Mouse (Mus musculus): ENCODE measurements around the gene Fam118a. TPM values are rescaled to one million over a fixed set of nuclear protein-coding genes. Genes with fewer than 3 reads are reported as not detected.

Gene Fam118a
- polyA plus RNA-seq, 1 experiment from 2014 or later = 24.2 TPM

GRCm38 (mm10) chr15:84994498-84994897 is 34.2 kb upstream of the Fam118a start:
- Histone ChIP-seq H3K4me2 (replicated peaks) (no peak overlapping the region), H3K9me3 (no peaks in the 10 kb centered on the region), H3K27me3 (0 out of 2 replicates have a peak, but pooled peaks cover 5% of the 10 kb centered on the region), H3K27ac (no peak overlapping the region), H3K4me3 (no peak overlapping the region), H3K36me3 (no peaks in the 10 kb centered on the region), H3K4me1 (no peaks in the 10 kb centered on the region), H3K9ac (no peak overlapping the region)
- 33% methylated on average over 6 of the region's 6 CpGs for WGBS
- no peak for ATAC-seq (ENCODE audit: insufficient number of reproducible peaks, insufficient read depth, low FRiP score, low TSS enrichment)

GRCm38 (mm10) chr15:84995041-84995440 is 33.7 kb upstream of the Fam118a start:
- Histone ChIP-seq H3K9me3 (no peaks in the 10 kb centered on the region), H3K4me2 (replicated peaks) (no peak overlapping the region), H3K4me1 (no peaks in the 10 kb centered on the region), H3K4me3 (no peak overlapping the region), H3K36me3 (no peaks in the 10 kb centered on the region), H3K9ac (no peak overlapping the region), H3K27ac (no peak overlapping the region), H3K27me3 (0 out of 2 replicates have a peak, but pooled peaks cover 5% of the 10 kb centered on the region)
- ATAC-seq (ENCODE audit: insufficient number of reproducible peaks, insufficient read depth, low FRiP score, low TSS enrichment) = no peak
- 28% methylated on average over 6 of the region's 6 CpGs for WGBS

- H3K4me1 ChIP-seq = no peaks in the 10 kb centered on the region
- H3K4me3 ChIP-seq = no peak overlapping the region
- H3K4me2 ChIP-seq (replicated peaks) = no peak overlapping the region
- H3K36me3 ChIP-seq = no peaks in the 10 kb centered on the region
- ATAC-seq (ENCODE audit: insufficient number of reproducible peaks, insufficient read depth, low FRiP score, low TSS enrichment) = no peak
- H3K27ac ChIP-seq = no peak overlapping the region
- no peaks in the 10 kb centered on the region for H3K9me3 ChIP-seq
- no peak overlapping the region for H3K9ac ChIP-seq
- H3K27me3 ChIP-seq = 0 out of 2 replicates have a peak, but pooled peaks cover 5% of the 10 kb centered on the region
- WGBS = 0% methylated on average over 1 of the region's 1 CpGs
Observed at GRCm38 (mm10) chr15:84995967-84996366, 32.8 kb upstream of the Fam118a start.

GRCm38 (mm10) chr15:84997768-84998454 is 30.8 kb upstream of the Fam118a start:
- Histone ChIP-seq H3K9ac (no peak overlapping the region), H3K4me2 (replicated peaks) (no peak overlapping the region), H3K4me1 (no peaks in the 10 kb centered on the region), H3K4me3 (no peak overlapping the region), H3K9me3 (no peaks in the 10 kb centered on the region), H3K36me3 (no peaks in the 10 kb centered on the region), H3K27ac (no peak overlapping the region), H3K27me3 (0 out of 2 replicates have a peak, but pooled peaks cover 7% of the 10 kb centered on the region)
- ATAC-seq (ENCODE audit: insufficient number of reproducible peaks, insufficient read depth, low FRiP score, low TSS enrichment) = no peak
- WGBS = 75% methylated on average over 14 of the region's 14 CpGs

GRCm38 (mm10) chr15:84999911-85000310 is 28.8 kb upstream of the Fam118a start:
- no peak overlapping the region for H3K27ac ChIP-seq
- no peak overlapping the region for H3K4me2 ChIP-seq (replicated peaks)
- no peak overlapping the region for H3K9ac ChIP-seq
- no peaks in the 10 kb centered on the region for H3K36me3 ChIP-seq
- H3K27me3 ChIP-seq = 0 out of 2 replicates have a peak, but pooled peaks cover 7% of the 10 kb centered on the region
- H3K4me1 ChIP-seq = no peaks in the 10 kb centered on the region
- H3K4me3 ChIP-seq = no peak overlapping the region
- no peaks in the 10 kb centered on the region for H3K9me3 ChIP-seq
- no peak for ATAC-seq (ENCODE audit: insufficient number of reproducible peaks, insufficient read depth, low FRiP score, low TSS enrichment)
- 70% methylated on average over 7 of the region's 7 CpGs for WGBS

- WGBS = 17% methylated on average over 29 of the region's 29 CpGs
Observed at GRCm38 (mm10) chr15:85000984-85001982, 27.5 kb upstream of the Fam118a start.

GRCm38 (mm10) chr15:85009666-85010065 is 19.1 kb upstream of the Fam118a start:
- H3K4me1 ChIP-seq = peaks cover 13% of the 10 kb centered on the region
- no peak overlapping the region for H3K4me2 ChIP-seq (replicated peaks)
- WGBS = 72% methylated on average over 8 of the region's 8 CpGs
- no peak overlapping the region for H3K9ac ChIP-seq
- H3K27ac ChIP-seq = no peak overlapping the region
- no peaks in the 10 kb centered on the region for H3K9me3 ChIP-seq
- H3K36me3 ChIP-seq = no peaks in the 10 kb centered on the region
- ATAC-seq (ENCODE audit: insufficient number of reproducible peaks, insufficient read depth, low FRiP score, low TSS enrichment) = no peak
- H3K4me3 ChIP-seq = no peak overlapping the region
- H3K27me3 ChIP-seq = no peaks in the 10 kb centered on the region

More at GRCm38 (mm10) chr15:85000984-85001982, 27.5 kb upstream of the Fam118a start:
- Histone ChIP-seq H3K4me1 (no peaks in the 10 kb centered on the region), H3K36me3 (no peaks in the 10 kb centered on the region), H3K9me3 (no peaks in the 10 kb centered on the region), H3K27ac (no peak overlapping the region), H3K27me3 (0 out of 2 replicates have a peak, but pooled peaks cover 7% of the 10 kb centered on the region), H3K4me2 (replicated peaks) (no peak overlapping the region), H3K9ac (no peak overlapping the region), H3K4me3 (no peak overlapping the region)
- no peak for ATAC-seq (ENCODE audit: insufficient number of reproducible peaks, insufficient read depth, low FRiP score, low TSS enrichment)

- Histone ChIP-seq H3K4me3 (no peak overlapping the region), H3K4me2 (replicated peaks) (0 out of 2 replicates have a peak overlapping the region, but pooled peaks have one; percentile 5), H3K4me1 (peaks cover 17% of the 10 kb centered on the region), H3K36me3 (no peaks in the 10 kb centered on the region), H3K9ac (no peak overlapping the region), H3K27ac (peak overlapping the region; percentile 24; the same call in 1 of the 2 replicates), H3K9me3 (no peaks in the 10 kb centered on the region), H3K27me3 (peaks cover 13% of the 10 kb centered on the region)
- WGBS = 30% methylated on average over 19 of the region's 19 CpGs
- no peak for ATAC-seq (ENCODE audit: insufficient number of reproducible peaks, insufficient read depth, low FRiP score, low TSS enrichment)
Observed at GRCm38 (mm10) chr15:85011895-85012661, 16.7 kb upstream of the Fam118a start.

- H3K36me3 ChIP-seq = no peaks in the 10 kb centered on the region
- 0 out of 2 replicates have a peak overlapping the region, but pooled peaks have one; percentile 24 for H3K27ac ChIP-seq
- H3K9me3 ChIP-seq = no peaks in the 10 kb centered on the region
- H3K4me3 ChIP-seq = no peak overlapping the region
- peaks cover 18% of the 10 kb centered on the region for H3K4me1 ChIP-seq
- WGBS = 55% methylated on average over 2 of the region's 2 CpGs
- H3K4me2 ChIP-seq (replicated peaks) = 0 out of 2 replicates have a peak overlapping the region, but pooled peaks have one; percentile 5
- no peak for ATAC-seq (ENCODE audit: insufficient number of reproducible peaks, insufficient read depth, low FRiP score, low TSS enrichment)
- H3K9ac ChIP-seq = no peak overlapping the region
- H3K27me3 ChIP-seq = peaks cover 19% of the 10 kb centered on the region
Observed at GRCm38 (mm10) chr15:85012662-85013054, 16.1 kb upstream of the Fam118a start.

GRCm38 (mm10) chr15:85015771-85016170 is 13.0 kb upstream of the Fam118a start:
- Histone ChIP-seq H3K4me1 (peaks cover 18% of the 10 kb centered on the region), H3K4me3 (no peak overlapping the region), H3K4me2 (replicated peaks) (no peak overlapping the region), H3K9ac (no peak overlapping the region), H3K36me3 (no peaks in the 10 kb centered on the region), H3K27ac (no peak overlapping the region), H3K9me3 (no peaks in the 10 kb centered on the region), H3K27me3 (peaks cover 22% of the 10 kb centered on the region)
- 80% methylated on average over 11 of the region's 11 CpGs for WGBS
- ATAC-seq (ENCODE audit: insufficient number of reproducible peaks, insufficient read depth, low FRiP score, low TSS enrichment) = no peak

Measured in embryonic facial prominence, embryonic 12.5 days (tissue).